Mouse (Mus musculus) heart, postnatal 4 days (tissue): ENCODE measurements around the gene Pklr. TPM values are rescaled to one million over a fixed set of nuclear protein-coding genes. Genes with fewer than 3 reads are reported as not detected.

Experiments used
- DNase-seq: peaks from one replicate; pipeline ENCODE4 v3.0.0; 2021
- total RNA-seq, 2 experiments: library from RNA; stranded (reverse); gene quantifications; 2 replicates each; pipeline ENCODE4 v1.2.3; 2021

The Pklr gene
- not detected for total RNA-seq

- DNase-seq = no peak
Observed at GRCm38 (mm10) chr3:89135958-89136357, at the start of gene Pklr. TSS of gene Pklr (plus strand) at chr3:89136142.

GRCm38 (mm10) chr3:89087338-89088110 lies 48.4 kb upstream of the Pklr start:
- peak; percentile 86 for DNase-seq

- DNase-seq = no peak
Observed at GRCm38 (mm10) chr3:89088974-89089373, 47.0 kb upstream of the Pklr start.

GRCm38 (mm10) chr3:89089882-89090591 lies 45.9 kb upstream of the Pklr start:
- DNase-seq = peak; percentile 82

GRCm38 (mm10) chr3:89090694-89091655 lies 45.0 kb upstream of the Pklr start:
- peak; percentile 87 for DNase-seq

GRCm38 (mm10) chr3:89091811-89092508 lies 44.0 kb upstream of the Pklr start:
- DNase-seq = no peak

- no peak for DNase-seq
Observed at GRCm38 (mm10) chr3:89092509-89093090, 43.3 kb upstream of the Pklr start.

- DNase-seq = peak; percentile 87
Observed at GRCm38 (mm10) chr3:89093175-89093574, 42.8 kb upstream of the Pklr start, which contains the start of gene Rusc1. TSS of gene Rusc1 (minus strand) at chr3:89093311.

- DNase-seq = no peak
Observed at GRCm38 (mm10) chr3:89094021-89094420, 41.9 kb upstream of the Pklr start.

- peak; percentile 30 for DNase-seq
Observed at GRCm38 (mm10) chr3:89100811-89101210, 35.1 kb upstream of the Pklr start, which contains the start of gene Gm43738. TSS of gene Gm43738 (minus strand) at chr3:89101099.

GRCm38 (mm10) chr3:89101459-89101811 lies 34.5 kb upstream of the Pklr start:
- DNase-seq = no peak

GRCm38 (mm10) chr3:89101812-89102494 lies 34.0 kb upstream of the Pklr start, which contains the start of gene Fdps:
TSS of gene Fdps (minus strand) at chr3:89101959.
- DNase-seq = peak; percentile 94

GRCm38 (mm10) chr3:89102495-89103290 lies 33.2 kb upstream of the Pklr start:
- DNase-seq = no peak

GRCm38 (mm10) chr3:89103291-89103595 lies 32.7 kb upstream of the Pklr start:
- no peak for DNase-seq

GRCm38 (mm10) chr3:89106881-89107280 lies 29.1 kb upstream of the Pklr start:
- no peak for DNase-seq

GRCm38 (mm10) chr3:89107545-89107944 lies 28.4 kb upstream of the Pklr start:
- no peak for DNase-seq

GRCm38 (mm10) chr3:89108146-89108545 lies 27.8 kb upstream of the Pklr start:
- no peak for DNase-seq

GRCm38 (mm10) chr3:89113058-89113457 lies 22.9 kb upstream of the Pklr start:
- DNase-seq = no peak

GRCm38 (mm10) chr3:89115522-89115921 lies 20.4 kb upstream of the Pklr start:
- peak; percentile 33 for DNase-seq

GRCm38 (mm10) chr3:89123313-89123712 lies 12.6 kb upstream of the Pklr start:
- peak; percentile 69 for DNase-seq
